Mouse (Mus musculus) layer of hippocampus, adult 9-10 months (tissue): ENCODE data around the gene Acd.

ENCODE experiments used
- DNase-seq: peaks from one replicate; pipeline ENCODE4 v3.0.0; 2022; ENCODE audit warnings: low spot score

Acd gene

GRCm38 (mm10) chr8:105700566-105700965, 336 bp downstream of the Acd start:
- DNase-seq, result no peak

GRCm38 (mm10) chr8:105699488-105700215, 1.2 kb downstream of the Acd start:
- no peak for DNase-seq

GRCm38 (mm10) chr8:105698734-105699133, 2.2 kb downstream of the Acd start:
- no peak for DNase-seq

DNA sequence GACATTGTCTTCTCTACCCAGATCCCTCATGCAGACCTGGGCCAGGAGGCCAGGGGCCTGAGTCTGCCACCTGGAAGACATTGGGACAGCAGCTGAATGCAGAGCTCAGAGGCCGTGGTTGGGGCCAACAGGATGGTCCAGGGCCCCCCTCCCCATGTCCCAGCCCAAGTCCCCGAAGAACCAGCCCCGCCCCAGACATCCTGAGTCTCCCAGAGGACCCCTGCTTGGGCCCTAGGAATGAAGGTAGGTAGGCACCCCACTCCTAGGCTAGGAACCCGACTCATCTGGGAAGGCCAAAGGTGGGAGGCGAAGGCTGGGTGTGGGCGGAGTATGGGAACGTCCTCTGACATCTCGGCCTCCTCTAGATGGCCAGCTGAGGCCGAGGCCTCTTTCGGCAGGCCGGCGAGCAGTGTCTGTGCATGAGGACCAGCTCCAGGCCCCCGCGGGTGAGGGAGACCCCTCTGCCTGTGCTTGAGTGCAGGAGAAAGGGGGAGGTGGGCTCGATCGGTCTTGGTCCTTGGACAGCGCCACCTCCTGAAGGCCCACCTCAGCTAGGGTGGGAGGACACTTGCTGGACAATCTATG, 3.6 kb downstream of the Acd start:
- DNase-seq, result no peak

DNA sequence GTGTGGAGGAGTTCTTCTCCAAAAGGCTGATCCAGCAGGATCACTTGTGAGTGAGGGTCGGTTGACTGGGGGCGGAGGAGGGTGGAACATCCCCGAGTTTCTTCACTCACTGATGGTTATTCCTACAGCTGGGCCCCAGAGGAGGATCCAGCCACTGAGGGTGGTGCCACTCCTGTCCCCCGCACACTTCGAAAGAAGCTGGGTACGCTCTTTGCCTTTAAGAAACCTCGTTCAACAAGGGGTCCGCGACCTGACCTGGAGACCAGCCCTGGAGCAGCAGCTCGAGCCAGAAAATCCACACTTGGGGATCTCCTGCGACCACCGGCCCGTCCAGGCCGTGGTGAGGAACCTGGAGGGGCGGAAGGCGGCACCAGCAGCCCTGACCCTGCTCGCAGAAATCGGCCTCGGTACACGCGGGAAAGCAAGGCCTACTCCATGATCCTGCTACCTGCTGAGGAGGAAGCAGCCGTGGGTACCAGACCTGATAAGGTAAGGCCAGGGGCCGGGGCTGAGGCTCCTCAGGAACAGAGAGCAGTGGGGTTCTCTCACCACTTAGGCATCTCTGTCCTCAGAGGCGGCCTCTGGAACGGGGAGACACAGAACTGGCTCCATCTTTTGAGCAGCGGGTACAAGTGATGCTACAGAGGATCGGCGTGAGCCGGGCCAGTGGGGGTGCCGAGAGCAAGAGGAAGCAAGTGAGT, 5.7 kb downstream of the Acd start:
- DNase-seq, result no peak

GRCm38 (mm10) chr8:105694051-105694799, 6.7 kb downstream of the Acd start:
- DNase-seq, result no peak

- DNase-seq, result no peak
Measured at GRCm38 (mm10) chr8:105693648-105694047, 7.3 kb downstream of the Acd start.

- DNase-seq, result no peak
Measured at GRCm38 (mm10) chr8:105692449-105693182, 8.3 kb downstream of the Acd start.

DNA sequence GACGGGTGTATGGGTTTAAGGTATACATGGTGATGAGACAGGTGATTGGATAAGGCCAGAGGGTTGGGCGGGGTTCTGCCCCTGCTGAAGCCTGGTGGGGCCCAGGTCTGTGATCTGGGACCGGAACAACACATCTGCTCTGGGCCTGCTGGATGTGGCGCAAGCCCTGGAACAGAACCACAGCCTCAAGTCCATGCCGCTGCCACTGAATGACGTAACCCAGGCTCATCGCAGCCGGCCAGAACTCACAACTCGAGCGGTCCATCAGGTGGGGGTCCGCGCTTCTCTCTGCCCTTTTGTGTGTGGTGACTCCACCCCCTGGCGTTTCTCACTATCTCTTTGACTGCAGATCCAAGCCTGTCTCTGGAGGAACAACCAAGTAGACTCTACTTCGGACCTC, 9.9 kb downstream of the Acd start:
- DNase-seq, result no peak

- no peak for DNase-seq
Measured at GRCm38 (mm10) chr8:105689983-105690360, 10.9 kb downstream of the Acd start.

DNA sequence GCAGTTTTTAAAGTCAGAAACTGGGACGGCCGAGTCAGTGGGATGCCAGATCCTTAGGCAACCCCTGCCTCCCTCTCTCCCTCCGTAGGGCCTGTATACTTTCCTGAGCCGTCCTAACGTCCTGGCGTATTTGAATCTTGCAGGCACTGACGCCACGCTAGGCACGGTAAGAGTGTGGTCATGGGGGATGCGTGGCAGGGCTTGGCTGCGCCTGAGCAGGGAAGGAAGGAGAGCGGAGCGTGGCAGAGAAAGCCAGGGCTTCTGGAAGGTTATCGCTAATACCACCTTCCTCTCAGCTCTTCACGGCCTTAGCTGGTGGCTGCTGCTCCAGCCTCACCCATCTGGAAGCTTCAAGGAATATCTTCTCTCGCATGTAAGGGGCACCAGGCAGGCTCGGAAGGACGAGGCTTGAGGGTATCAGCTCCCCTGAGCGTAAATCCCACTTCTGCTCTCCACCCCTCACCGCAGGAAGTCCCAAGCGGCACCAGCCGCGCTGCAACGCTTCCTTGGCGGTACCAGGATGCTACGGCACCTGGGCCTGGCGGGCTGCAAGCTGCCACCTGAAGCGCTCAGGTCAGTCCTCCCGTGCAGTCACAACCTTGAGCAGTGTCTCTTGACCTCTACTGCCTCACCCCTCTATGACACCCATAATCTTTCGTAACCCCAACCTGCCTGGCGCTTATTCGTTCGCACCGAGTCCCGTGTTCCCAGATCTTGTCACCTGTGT, 11.5 kb downstream of the Acd start:
- no peak for DNase-seq

- no peak for DNase-seq
Measured at GRCm38 (mm10) chr8:105688242-105688752, 12.6 kb downstream of the Acd start.

DNA sequence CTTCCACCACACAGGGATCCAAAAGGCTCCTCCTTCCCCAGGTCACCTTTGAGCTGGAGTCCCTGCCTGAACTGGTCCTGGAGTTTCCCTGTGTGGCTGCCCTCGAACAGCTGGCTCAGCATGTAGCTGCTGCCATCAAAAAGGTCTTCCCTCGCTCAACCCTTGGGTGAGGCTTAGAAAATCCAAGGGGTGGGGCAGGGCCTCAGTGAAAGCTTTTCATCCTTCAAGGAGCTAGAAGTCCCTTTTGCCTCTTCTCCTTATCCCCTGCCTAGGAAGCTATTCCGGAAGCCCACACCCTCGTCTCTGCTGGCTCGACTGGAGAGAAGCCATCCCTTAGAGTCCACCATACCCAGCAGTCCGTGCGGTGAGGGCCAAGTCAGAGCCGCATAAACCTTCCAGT, 13.4 kb downstream of the Acd start:
- DNase-seq, result no peak

GRCm38 (mm10) chr8:105686551-105686950, 14.4 kb downstream of the Acd start:
- DNase-seq, result no peak

DNA sequence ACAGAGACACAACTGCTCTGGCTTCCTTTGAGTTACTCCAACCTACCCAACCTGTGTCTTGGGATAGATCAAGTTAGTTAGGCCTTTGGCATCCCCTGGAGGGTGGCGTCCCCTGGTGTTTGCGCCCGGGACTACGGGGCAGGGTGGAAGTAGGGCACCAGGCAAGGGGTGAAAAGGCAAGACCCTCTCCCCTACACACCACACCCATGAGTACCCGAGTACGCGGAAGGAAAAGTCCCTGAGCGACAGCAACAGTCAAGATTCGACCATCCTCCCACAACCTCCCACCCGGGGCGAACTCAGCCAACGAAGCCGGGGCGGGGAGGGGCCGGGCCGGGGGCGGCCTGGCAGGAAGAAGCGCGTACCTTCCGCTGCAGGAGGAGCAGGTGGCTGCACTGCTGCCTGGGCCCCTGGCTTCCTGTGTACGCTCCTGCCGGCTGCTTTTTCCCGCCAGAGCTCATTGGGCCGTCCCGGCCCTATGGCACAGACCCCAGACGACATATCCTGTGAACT, 15.1 kb downstream of the Acd start, which contains the start of gene Carmil2:
TSS of gene Carmil2 (plus strand) at position 479 of the 513 bp plus-strand sequence.
- no peak for DNase-seq

DNA sequence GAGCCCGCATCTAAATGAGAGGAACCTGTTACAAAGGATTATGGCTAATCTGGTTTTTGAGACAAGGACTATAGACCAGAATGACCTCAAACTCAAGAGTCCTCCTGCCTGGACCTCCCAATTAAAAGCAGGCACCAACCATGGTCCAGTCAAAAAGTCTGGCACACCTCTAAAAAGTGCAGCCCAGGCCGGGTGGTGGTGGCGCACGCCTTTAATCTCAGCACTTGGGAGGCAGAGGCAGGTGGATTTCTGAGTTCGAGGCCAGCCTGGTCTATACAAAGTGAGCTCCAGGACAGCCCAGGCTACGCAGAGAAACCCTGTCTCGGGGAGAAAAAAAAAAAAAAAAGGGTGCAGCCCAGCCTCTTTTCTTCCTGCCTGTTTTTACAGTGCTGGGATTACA, 15.6 kb downstream of the Acd start:
- DNase-seq, result no peak

DNA sequence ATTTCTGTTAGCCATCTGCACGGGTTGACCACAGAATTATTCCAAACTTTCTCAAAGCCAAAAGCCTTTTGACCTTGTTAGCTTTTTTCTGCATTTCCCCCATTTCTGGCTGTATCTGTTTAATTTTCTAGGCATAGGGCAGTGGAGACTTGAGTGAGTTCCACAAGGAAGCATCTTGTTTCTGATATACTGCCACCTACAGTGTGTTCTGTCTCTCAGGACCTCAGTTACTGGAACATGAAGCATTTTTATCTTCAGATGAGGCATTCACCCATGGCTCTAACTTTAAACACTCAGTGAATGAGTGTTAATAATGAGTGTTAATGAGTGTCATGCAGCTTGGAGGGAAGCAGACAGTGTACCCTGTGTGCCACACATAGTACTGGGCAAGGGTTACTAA, 23.0 kb downstream of the Acd start:
- DNase-seq, result no peak

GRCm38 (mm10) chr8:105661167-105661566, 39.7 kb downstream of the Acd start:
- DNase-seq, result peak; percentile 30

DNA sequence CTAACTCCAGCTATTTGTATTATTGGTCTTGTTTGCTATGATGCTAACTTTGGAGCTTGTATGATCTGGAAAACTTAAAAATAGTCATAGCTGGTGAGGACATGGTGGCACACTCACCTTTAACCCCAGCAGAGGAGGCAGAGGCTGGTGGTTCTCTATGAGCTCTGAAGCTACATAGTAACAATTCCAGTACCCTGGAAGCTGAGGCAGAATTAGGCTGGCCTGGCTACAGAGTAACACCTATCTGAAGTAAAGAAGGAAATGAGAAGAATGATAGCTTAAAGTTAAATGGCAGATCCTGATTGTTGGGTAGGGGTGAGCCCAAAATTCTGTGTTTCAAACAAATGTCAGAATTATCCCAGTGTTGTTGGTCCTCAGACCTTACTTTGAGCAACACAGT, 43.3 kb downstream of the Acd start:
- no peak for DNase-seq

DNA sequence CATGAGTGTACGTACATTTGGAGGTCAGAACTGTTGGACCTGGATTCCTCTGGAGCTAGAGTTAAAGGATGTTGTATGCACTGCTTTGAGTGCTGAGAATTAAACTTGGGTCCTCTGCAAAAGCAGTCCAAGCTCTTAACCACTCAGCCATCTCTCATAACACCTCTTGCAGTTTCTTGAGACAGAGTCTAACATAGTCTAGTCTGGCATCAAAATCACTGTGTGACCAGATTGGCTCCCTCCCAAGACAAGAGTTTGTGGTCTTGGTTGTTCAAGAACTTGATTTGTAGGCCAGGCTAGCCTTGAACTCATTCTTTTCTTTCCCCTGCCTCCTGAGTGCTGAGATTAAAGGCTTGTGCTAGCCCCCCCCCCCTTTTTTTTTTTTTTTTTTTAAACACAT, 52.0 kb downstream of the Acd start:
- DNase-seq, result no peak
